9 mouse cellular contexts compared by ENCODE assay signal in genomic region chr8:89026139-89026520, GRCm38 (mm10). TPM values are rescaled to one million over a fixed set of nuclear protein-coding genes. Genes with fewer than 3 reads are reported as not detected.
DNase-seq lines count a peak whose midpoint lies in the region; ATAC-seq lines count a peak whose summit lies in the region.
"Had no signal": no experiment of that assay in that cellular context is flagged by ENCODE, and none has a peak within 500 bp of the region (broad histone marks: within the 10 kb centered on the region; RNA-seq: fewer than 3 reads in every experiment).

No protein-coding gene starts in this region.

- H3K4me2 ChIP-seq in lung, embryonic 16.5 days (ENCODE audit: low read depth, low read length): peak overlapping the region; percentile 50; the same call in 1 of the 2 replicates
- H3K4me2 ChIP-seq in forebrain, embryonic 14.5 days (ENCODE audit: low read length): peak overlapping the region; percentile 65
- H3K4me2 ChIP-seq in limb, embryonic 13.5 days (replicated peaks): peak overlapping the region; percentile 69
- peak overlapping the region; percentile 50 for H3K4me2 ChIP-seq in stomach, embryonic 14.5 days (replicated peaks; ENCODE audit: low read depth, low read length)

- 13% methylated on average over 12 of the region's 13 CpGs for WGBS in lung, embryonic 16.5 days
- WGBS in forebrain, embryonic 14.5 days: 5% methylated on average over 12 of the region's 13 CpGs
- 15% methylated on average over 12 of the region's 13 CpGs for WGBS in limb, embryonic 13.5 days
- WGBS in stomach, embryonic 14.5 days: 23% methylated on average over 13 of the region's 13 CpGs

- H3K4me3 ChIP-seq in lung, embryonic 16.5 days (ENCODE audit: low read length): no peak overlapping the region; the same call in 1 of the 2 replicates
- H3K4me3 ChIP-seq in forebrain, embryonic 14.5 days (ENCODE audit: low read depth, low read length): peak overlapping the region; percentile 26; the same call in 1 of the 2 replicates
- peak overlapping the region; percentile 35 for H3K4me3 ChIP-seq in limb, embryonic 13.5 days
- peak overlapping the region; percentile 10; the same call in 1 of the 2 replicates for H3K4me3 ChIP-seq in stomach, embryonic 14.5 days (ENCODE audit: low read depth, low read length)

- no peak for ATAC-seq in lung, embryonic 16.5 days (ENCODE audit: low read depth)
- peak; percentile 29; the same call in 1 of the 2 replicates for ATAC-seq in forebrain, embryonic 14.5 days
- ATAC-seq in limb, embryonic 13.5 days (ENCODE audit: low FRiP score, low read depth): peak; percentile 30
- ATAC-seq in stomach, embryonic 14.5 days (ENCODE audit: insufficient number of reproducible peaks, insufficient read depth, low FRiP score, low read depth): no peak

- no peaks in the 10 kb centered on the region for H3K36me3 ChIP-seq in lung, embryonic 16.5 days (ENCODE audit: control insufficient read depth, insufficient read depth, low read length)
- peaks cover 28% of the 10 kb centered on the region for H3K36me3 ChIP-seq in forebrain, embryonic 14.5 days (ENCODE audit: control insufficient read depth, insufficient read depth, low read length)
- H3K36me3 ChIP-seq in limb, embryonic 13.5 days: peaks cover 30% of the 10 kb centered on the region
- no peaks in the 10 kb centered on the region for H3K36me3 ChIP-seq in stomach, embryonic 14.5 days (ENCODE audit: control insufficient read depth, insufficient read depth, low read length)

- no peak overlapping the region for H3K27ac ChIP-seq in lung, embryonic 16.5 days (ENCODE audit: low read length)
- peak overlapping the region; percentile 52 for H3K27ac ChIP-seq in forebrain, embryonic 14.5 days (ENCODE audit: low read depth, low read length)
- H3K27ac ChIP-seq in limb, embryonic 13.5 days: no peak overlapping the region
- H3K27ac ChIP-seq in stomach, embryonic 14.5 days (ENCODE audit: low read length): no peak overlapping the region

- H3K9me3 ChIP-seq in lung, embryonic 16.5 days (ENCODE audit: control insufficient read depth, low read length): no peaks in the 10 kb centered on the region
- no peaks in the 10 kb centered on the region for H3K9me3 ChIP-seq in forebrain, embryonic 14.5 days (replicated peaks; ENCODE audit: control insufficient read depth, low read length)
- no peaks in the 10 kb centered on the region for H3K9me3 ChIP-seq in limb, embryonic 13.5 days
- no peaks in the 10 kb centered on the region for H3K9me3 ChIP-seq in stomach, embryonic 14.5 days (ENCODE audit: control insufficient read depth, low read depth, low read length)

- peaks cover 3% of the 10 kb centered on the region; the same call in 1 of the 2 replicates for H3K4me1 ChIP-seq in lung, embryonic 16.5 days (replicated peaks; ENCODE audit: control insufficient read depth, insufficient read depth, low read length)
- peaks cover 19% of the 10 kb centered on the region for H3K4me1 ChIP-seq in forebrain, embryonic 14.5 days (ENCODE audit: control insufficient read depth, insufficient read depth, low read length)
- peaks cover 32% of the 10 kb centered on the region for H3K4me1 ChIP-seq in limb, embryonic 13.5 days
- H3K4me1 ChIP-seq in stomach, embryonic 14.5 days (ENCODE audit: control insufficient read depth, insufficient read depth, low read length): peaks cover 8% of the 10 kb centered on the region; the same call in 1 of the 2 replicates

- H3K9ac ChIP-seq in lung, embryonic 16.5 days (ENCODE audit: low read length): no peak overlapping the region
- H3K9ac ChIP-seq in forebrain, embryonic 14.5 days (ENCODE audit: low read length): peak overlapping the region; percentile 56
- peak overlapping the region; percentile 25; the same call in 1 of the 2 replicates for H3K9ac ChIP-seq in limb, embryonic 13.5 days
- H3K9ac ChIP-seq in stomach, embryonic 14.5 days (replicated peaks; ENCODE audit: low read depth, low read length): no peak overlapping the region

- peaks cover 43% of the 10 kb centered on the region for H3K27me3 ChIP-seq in lung, embryonic 16.5 days (ENCODE audit: control insufficient read depth, insufficient read depth, low read depth, low read length)
- no peaks in the 10 kb centered on the region for H3K27me3 ChIP-seq in forebrain, embryonic 14.5 days (replicated peaks; ENCODE audit: control insufficient read depth, insufficient read depth, low read length)
- peaks cover 47% of the 10 kb centered on the region for H3K27me3 ChIP-seq in limb, embryonic 13.5 days
- H3K27me3 ChIP-seq in stomach, embryonic 14.5 days (ENCODE audit: control insufficient read depth, insufficient read depth, low read length): peaks cover 9% of the 10 kb centered on the region

- DNase-seq in lung, postnatal 14 days: no peak
- no peak for DNase-seq in forebrain, embryonic 14.5 days (ENCODE audit: low spot score)
- no peak for DNase-seq in adrenal gland, adult 18-20 months (ENCODE audit: low spot score in 2 of 2)
- no peak for DNase-seq in urinary bladder, postnatal 36 days (ENCODE audit: low spot score in 2 of 2)
- DNase-seq in frontal cortex, postnatal 10 days (ENCODE audit: low spot score in 2 of 2): no peak
- DNase-seq: cerebellum, postnatal 36 days had no signal

RNA-seq across cellular contexts. Expression of gene Sall1, which starts 17.8 kb away (rescaled TPM):
- 0.03 and 0.11 TPM in 2 replicates for polyA plus RNA-seq in lung, embryonic 16.5 days (2015; fragmentation: Nextera tagmentation; extraction: Ambion mirVana)
- polyA plus RNA-seq in forebrain, embryonic 14.5 days (2014; fragmentation: Nextera tagmentation; extraction: Ambion mirVana): 14.8 and 16.0 TPM in 2 replicates
- polyA plus RNA-seq in limb, embryonic 13.5 days (2015; fragmentation: Nextera tagmentation; extraction: Ambion mirVana): 13.2 and 15.3 TPM in 2 replicates
- 0.52 and 0.62 TPM in 2 replicates for polyA plus RNA-seq in stomach, embryonic 14.5 days (2014; fragmentation: Nextera tagmentation; extraction: Ambion mirVana)
- under 1 TPM in 1 of 2 experiments, not detected in 1; 0.07 TPM for total RNA-seq in adrenal gland, adult 18-20 months (2021)

Comparison
In these comparisons a context has a peak if more than half of its experiments do, and no peak if none do; other contexts are left out.
1. ATAC-seq: peak in forebrain, embryonic 14.5 days (single experiment) and limb, embryonic 13.5 days (single experiment); none in lung, embryonic 16.5 days (single experiment) and stomach, embryonic 14.5 days (single experiment).
2. H3K9ac ChIP-seq: peak in forebrain, embryonic 14.5 days (single experiment) and limb, embryonic 13.5 days (single experiment); none in lung, embryonic 16.5 days (single experiment) and stomach, embryonic 14.5 days (single experiment).
3. Peak in every context shown above with its lines, with median percentiles within 50 percentile points of each other: H3K4me2 ChIP-seq.